Mouse (Mus musculus) lung, embryonic 15.5 days (tissue): ENCODE results near the gene Ifngr1. TPM values are rescaled to one million over a fixed set of nuclear protein-coding genes. Genes with fewer than 3 reads are reported as not detected.

Source experiments
- ATAC-seq: fragments of 200-750 bp; cut with Nextera tagmentation; 2 replicates; pipeline ENCODE4 v1.8.0; 2017; ENCODE audit warnings: moderate number of reproducible peaks, borderline replicate concordance; ENCODE audit not compliant: low FRiP score, low TSS enrichment; ENCODE audit errors: extremely low read depth
- H3K27ac ChIP-seq: fragments of 300-500 bp; sonication (generic); 2 replicates; pipeline ENCODE4 v1.5.1; 2015; ENCODE audit warnings: moderate library complexity, mild to moderate bottlenecking, inconsistent platforms
- H3K27me3 ChIP-seq: fragments of 300-500 bp; sonication (generic); 2 replicates; pipeline ENCODE4 v1.6.1; 2015; ENCODE audit warnings: inconsistent platforms
- H3K36me3 ChIP-seq: fragments of 300-500 bp; sonication (generic); 2 replicates; pipeline ENCODE4 v1.6.1; 2015; ENCODE audit warnings: inconsistent platforms
- H3K4me1 ChIP-seq: fragments of 300-500 bp; sonication (generic); 2 replicates; pipeline ENCODE4 v1.6.1; 2015; ENCODE audit warnings: inconsistent platforms
- H3K4me2 ChIP-seq: fragments of 300-500 bp; sonication (generic); 2 replicates; pipeline ENCODE4 v1.6.1; 2015; ENCODE audit warnings: inconsistent platforms, mild to moderate bottlenecking, moderate library complexity
- H3K4me3 ChIP-seq: fragments of 300-500 bp; sonication (generic); 2 replicates; pipeline ENCODE4 v1.5.1; 2015; ENCODE audit warnings: mild to moderate bottlenecking, inconsistent platforms
- H3K9ac ChIP-seq: fragments of 300-500 bp; sonication (generic); 2 replicates; pipeline ENCODE4 v1.6.1; 2015; ENCODE audit warnings: inconsistent platforms
- H3K9me3 ChIP-seq: fragments of 300-500 bp; sonication (generic); 2 replicates; pipeline ENCODE4 v1.6.1; 2016; ENCODE audit warnings: inconsistent platforms
- WGBS: fragments of 180-500 bp; shearing (Covaris S2); methylation state at CpG from one replicate; pipeline ENCODE4 v1.1.7; 2015; 5-methylcytosine and 5-hydroxymethylcytosine counted together
- polyA plus RNA-seq: library from polyadenylated mRNA; unstranded; fragments of >200 nt; fragmentation: Nextera tagmentation; extraction: Ambion mirVana; gene quantifications from 2 replicates; pipeline ENCODE4 v1.2.1, GENCODE M21; 2015

Gene Ifngr1
- polyA plus RNA-seq, 1 experiment from 2014 or later = 77.3 TPM

- no peak overlapping the region for H3K4me2 ChIP-seq
- ATAC-seq = no peak
- no peak overlapping the region for H3K4me3 ChIP-seq
- H3K27me3 ChIP-seq = no peaks in the 10 kb centered on the region
- no peaks in the 10 kb centered on the region for H3K4me1 ChIP-seq
- 36% methylated on average over 1 of the region's 1 CpGs for WGBS
- no peaks in the 10 kb centered on the region for H3K9me3 ChIP-seq
- H3K9ac ChIP-seq = no peak overlapping the region
- H3K36me3 ChIP-seq = no peaks in the 10 kb centered on the region
- H3K27ac ChIP-seq = no peak overlapping the region
Measured at GRCm38 (mm10) chr10:19570716-19571115, 21.0 kb upstream of the Ifngr1 start.

- 91% methylated on average over 3 of the region's 3 CpGs for WGBS
- H3K36me3 ChIP-seq = no peaks in the 10 kb centered on the region
- H3K27me3 ChIP-seq = no peaks in the 10 kb centered on the region
- H3K27ac ChIP-seq = no peak overlapping the region
- no peaks in the 10 kb centered on the region for H3K9me3 ChIP-seq
- H3K4me1 ChIP-seq = peaks cover 5% of the 10 kb centered on the region; the same call in 1 of the 2 replicates
- ATAC-seq = no peak
- no peak overlapping the region for H3K4me3 ChIP-seq
- no peak overlapping the region for H3K4me2 ChIP-seq
- no peak overlapping the region for H3K9ac ChIP-seq
Measured at GRCm38 (mm10) chr10:19577571-19577970, 14.2 kb upstream of the Ifngr1 start.

- 67% methylated on average over 6 of the region's 6 CpGs for WGBS
Measured at GRCm38 (mm10) chr10:19578001-19578400, 13.7 kb upstream of the Ifngr1 start.

GRCm38 (mm10) chr10:19578409-19578986 is 13.3 kb upstream of the Ifngr1 start:
- Histone ChIP-seq H3K36me3 (no peaks in the 10 kb centered on the region), H3K27me3 (no peaks in the 10 kb centered on the region), H3K27ac (no peak overlapping the region), H3K9me3 (no peaks in the 10 kb centered on the region), H3K4me1 (peaks cover 5% of the 10 kb centered on the region; the same call in 1 of the 2 replicates), H3K4me2 (0 out of 2 replicates have a peak overlapping the region, but pooled peaks have one; percentile 4), H3K4me3 (no peak overlapping the region), H3K9ac (no peak overlapping the region)
- ATAC-seq = no peak; the same call in 1 of the 2 replicates
- 53% methylated on average over 9 of the region's 9 CpGs for WGBS

More at GRCm38 (mm10) chr10:19578001-19578400, 13.7 kb upstream of the Ifngr1 start:
- H3K36me3 ChIP-seq = no peaks in the 10 kb centered on the region
- no peak overlapping the region for H3K4me3 ChIP-seq
- H3K4me2 ChIP-seq = 0 out of 2 replicates have a peak overlapping the region, but pooled peaks have one; percentile 4
- peaks cover 5% of the 10 kb centered on the region; the same call in 1 of the 2 replicates for H3K4me1 ChIP-seq
- H3K9ac ChIP-seq = no peak overlapping the region
- no peak overlapping the region for H3K27ac ChIP-seq
- no peak for ATAC-seq
- H3K27me3 ChIP-seq = no peaks in the 10 kb centered on the region
- no peaks in the 10 kb centered on the region for H3K9me3 ChIP-seq

- 62% methylated on average over 3 of the region's 3 CpGs for WGBS
- Histone ChIP-seq H3K4me3 (no peak overlapping the region), H3K9me3 (no peaks in the 10 kb centered on the region), H3K27me3 (no peaks in the 10 kb centered on the region), H3K4me2 (no peak overlapping the region), H3K27ac (no peak overlapping the region), H3K9ac (no peak overlapping the region), H3K36me3 (no peaks in the 10 kb centered on the region), H3K4me1 (peaks cover 5% of the 10 kb centered on the region; the same call in 1 of the 2 replicates)
- no peak for ATAC-seq
Measured at GRCm38 (mm10) chr10:19580660-19581059, 11.1 kb upstream of the Ifngr1 start.

- no peaks in the 10 kb centered on the region for H3K27me3 ChIP-seq
- 56% methylated on average over 9 of the region's 9 CpGs for WGBS
- H3K9me3 ChIP-seq = no peaks in the 10 kb centered on the region
- no peak overlapping the region for H3K4me3 ChIP-seq
- no peak overlapping the region for H3K27ac ChIP-seq
- no peak overlapping the region for H3K4me2 ChIP-seq
- peaks cover 5% of the 10 kb centered on the region; the same call in 1 of the 2 replicates for H3K4me1 ChIP-seq
- no peaks in the 10 kb centered on the region for H3K36me3 ChIP-seq
- no peak for ATAC-seq
- H3K9ac ChIP-seq = no peak overlapping the region
Measured at GRCm38 (mm10) chr10:19581844-19582582, 9.7 kb upstream of the Ifngr1 start.

- H3K36me3 ChIP-seq = no peaks in the 10 kb centered on the region
- WGBS = 55% methylated on average over 7 of the region's 7 CpGs
- H3K9ac ChIP-seq = no peak overlapping the region
- H3K4me2 ChIP-seq = no peak overlapping the region
- ATAC-seq = no peak
- H3K27ac ChIP-seq = no peak overlapping the region
- no peaks in the 10 kb centered on the region for H3K9me3 ChIP-seq
- H3K4me3 ChIP-seq = no peak overlapping the region
- no peaks in the 10 kb centered on the region for H3K27me3 ChIP-seq
- peaks cover 5% of the 10 kb centered on the region; the same call in 1 of the 2 replicates for H3K4me1 ChIP-seq
Measured at GRCm38 (mm10) chr10:19582806-19583430, 8.8 kb upstream of the Ifngr1 start.

- H3K9ac ChIP-seq = no peak overlapping the region
- no peak overlapping the region for H3K27ac ChIP-seq
- WGBS = 78% methylated on average over 2 of the region's 2 CpGs
- H3K4me3 ChIP-seq = no peak overlapping the region
- no peak for ATAC-seq
- no peaks in the 10 kb centered on the region for H3K36me3 ChIP-seq
- no peak overlapping the region for H3K4me2 ChIP-seq
- no peaks in the 10 kb centered on the region for H3K9me3 ChIP-seq
- no peaks in the 10 kb centered on the region for H3K4me1 ChIP-seq
- H3K27me3 ChIP-seq = no peaks in the 10 kb centered on the region
Measured at GRCm38 (mm10) chr10:19584064-19584463, 7.7 kb upstream of the Ifngr1 start.

- Histone ChIP-seq H3K9ac (no peak overlapping the region), H3K4me2 (no peak overlapping the region), H3K4me3 (no peak overlapping the region), H3K27me3 (no peaks in the 10 kb centered on the region), H3K36me3 (no peaks in the 10 kb centered on the region), H3K27ac (no peak overlapping the region), H3K4me1 (no peaks in the 10 kb centered on the region), H3K9me3 (no peaks in the 10 kb centered on the region)
- WGBS = 64% methylated on average over 1 of the region's 1 CpGs
- no peak for ATAC-seq
Measured at GRCm38 (mm10) chr10:19584846-19585245, 6.9 kb upstream of the Ifngr1 start.

GRCm38 (mm10) chr10:19585860-19586259 is 5.9 kb upstream of the Ifngr1 start:
- ATAC-seq = no peak

GRCm38 (mm10) chr10:19587281-19587680 is 4.5 kb upstream of the Ifngr1 start:
- H3K4me1 ChIP-seq = no peaks in the 10 kb centered on the region

More at GRCm38 (mm10) chr10:19585860-19586259, 5.9 kb upstream of the Ifngr1 start:
- WGBS = 82% methylated on average over 5 of the region's 5 CpGs
- Histone ChIP-seq H3K4me3 (no peak overlapping the region), H3K27ac (no peak overlapping the region), H3K4me1 (no peaks in the 10 kb centered on the region), H3K9me3 (no peaks in the 10 kb centered on the region), H3K36me3 (no peaks in the 10 kb centered on the region), H3K4me2 (no peak overlapping the region), H3K9ac (no peak overlapping the region), H3K27me3 (no peaks in the 10 kb centered on the region)

GRCm38 (mm10) chr10:19589626-19590025 is 2.1 kb upstream of the Ifngr1 start:
- H3K4me2 ChIP-seq = no peak overlapping the region
- no peak for ATAC-seq
- no peaks in the 10 kb centered on the region for H3K27me3 ChIP-seq
- H3K9ac ChIP-seq = no peak overlapping the region
- H3K36me3 ChIP-seq = no peaks in the 10 kb centered on the region
- H3K27ac ChIP-seq = no peak overlapping the region
- WGBS = 89% methylated on average over 12 of the region's 12 CpGs
- no peak overlapping the region for H3K4me3 ChIP-seq
- H3K9me3 ChIP-seq = no peaks in the 10 kb centered on the region
- peaks cover 21% of the 10 kb centered on the region for H3K4me1 ChIP-seq

More at GRCm38 (mm10) chr10:19587281-19587680, 4.5 kb upstream of the Ifngr1 start:
- H3K27me3 ChIP-seq = no peaks in the 10 kb centered on the region
- no peak for ATAC-seq
- H3K4me3 ChIP-seq = no peak overlapping the region
- no peak overlapping the region for H3K4me2 ChIP-seq
- no peak overlapping the region for H3K9ac ChIP-seq
- 75% methylated on average over 3 of the region's 3 CpGs for WGBS
- H3K27ac ChIP-seq = no peak overlapping the region
- no peaks in the 10 kb centered on the region for H3K36me3 ChIP-seq
- no peaks in the 10 kb centered on the region for H3K9me3 ChIP-seq
